Mouse (Mus musculus): ENCODE results near the gene Ppip5k1.
A peak's percentile ranks its signal among the peaks of the same experiment; 100 is the strongest.
"Not testable (repeated sequence)": the region's sequence is repeated elsewhere in the genome, so short reads cannot be mapped to it uniquely, and the experiment has no call there.

Ppip5k1 gene

GRCm38 (mm10) chr2:121354820-121355592 is at the start of gene Ppip5k1:
Gene Ppip5k1 (minus strand): TSS chr2:121355396.
- DNase-seq (ENCODE audit: low read depth, low spot score), result peak; percentile 98

GRCm38 (mm10) chr2:121403296-121403695 is 48.1 kb upstream of the Ppip5k1 start:
- DNase-seq (ENCODE audit: low read depth, low spot score), result no peak

- peak; percentile 85 for DNase-seq (ENCODE audit: low read depth, low spot score)
Observed at GRCm38 (mm10) chr2:121396624-121397023, 41.4 kb upstream of the Ppip5k1 start.

DNA sequence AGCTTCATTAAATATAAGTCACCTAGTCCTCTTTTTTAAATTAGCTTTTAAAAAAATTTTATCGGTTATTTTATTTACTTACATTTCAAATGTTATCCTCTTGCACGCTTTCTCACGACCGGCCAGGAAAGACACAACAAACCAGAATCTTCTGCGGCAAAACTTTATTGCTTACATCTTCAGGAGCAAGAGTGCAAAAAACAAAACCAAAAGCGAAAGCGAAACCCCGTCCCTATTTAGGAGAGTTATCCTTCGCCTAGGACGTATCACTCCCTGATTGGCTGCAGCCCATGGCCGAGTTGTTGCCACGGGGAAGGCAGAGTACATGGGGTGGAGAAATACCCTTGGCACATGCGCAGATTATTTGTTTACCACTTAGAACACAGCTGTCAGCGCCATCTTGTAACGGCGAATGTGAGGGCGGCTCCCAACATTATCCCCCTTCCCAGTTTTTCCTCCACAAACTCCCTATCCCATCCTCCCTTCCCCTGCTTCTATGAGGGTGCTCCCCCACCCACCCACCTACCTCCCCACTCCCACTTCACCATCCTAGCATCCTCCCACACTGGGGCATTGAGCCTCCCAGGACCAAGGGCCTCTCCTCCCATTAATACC is 31.9 kb upstream of the Ppip5k1 start, which contains the start of gene Strc:
TSS of gene Strc (minus strand) at position 208 of the 615 bp plus-strand sequence.
- not testable (repeated sequence) for DNase-seq (ENCODE audit: low read depth, low spot score)

DNA sequence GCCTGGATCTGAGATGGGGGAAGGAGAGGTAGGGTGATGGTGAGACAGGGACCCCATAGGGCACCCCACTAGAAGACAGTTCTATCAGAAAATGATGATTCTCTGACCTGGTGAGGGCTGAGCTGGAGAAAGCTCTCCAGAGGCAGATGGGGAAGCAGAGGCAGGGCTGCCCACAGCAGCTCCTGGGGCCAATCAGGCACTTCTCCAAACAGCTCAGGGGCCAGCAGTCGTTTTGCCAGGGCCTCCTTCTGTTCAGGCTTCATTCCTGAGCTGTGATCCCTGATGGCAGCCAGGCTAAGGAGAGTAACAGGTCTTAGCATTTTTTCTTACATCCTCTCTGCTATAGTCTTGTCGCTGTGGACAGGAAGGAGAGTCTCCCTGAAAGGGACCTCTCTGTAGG is 19.6 kb upstream of the Ppip5k1 start:
- DNase-seq (ENCODE audit: low read depth, low spot score), result no peak

GRCm38 (mm10) chr2:121372266-121372665 is 17.1 kb upstream of the Ppip5k1 start:
- DNase-seq (ENCODE audit: low read depth, low spot score), result peak; percentile 51

DNA sequence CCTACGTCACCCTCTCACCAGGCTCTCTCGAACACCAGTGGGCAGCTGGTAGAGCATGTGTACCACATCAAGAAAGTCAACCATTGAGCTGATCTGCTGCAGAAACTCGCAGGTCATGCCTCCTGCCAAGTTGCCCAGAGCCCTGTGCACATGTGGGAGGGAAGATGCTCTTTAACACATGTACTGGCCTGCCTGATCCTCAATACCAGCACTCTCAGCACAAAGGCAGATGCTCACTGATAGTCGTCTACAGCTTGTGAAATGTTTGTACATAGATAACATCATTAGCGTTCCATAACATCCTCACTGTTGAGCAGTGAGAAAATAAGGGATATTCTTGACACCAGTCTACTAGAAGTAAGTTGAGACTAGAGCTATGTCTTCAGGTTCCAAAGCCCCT is 15.7 kb upstream of the Ppip5k1 start:
- no peak for DNase-seq (ENCODE audit: low read depth, low spot score)

DNA sequence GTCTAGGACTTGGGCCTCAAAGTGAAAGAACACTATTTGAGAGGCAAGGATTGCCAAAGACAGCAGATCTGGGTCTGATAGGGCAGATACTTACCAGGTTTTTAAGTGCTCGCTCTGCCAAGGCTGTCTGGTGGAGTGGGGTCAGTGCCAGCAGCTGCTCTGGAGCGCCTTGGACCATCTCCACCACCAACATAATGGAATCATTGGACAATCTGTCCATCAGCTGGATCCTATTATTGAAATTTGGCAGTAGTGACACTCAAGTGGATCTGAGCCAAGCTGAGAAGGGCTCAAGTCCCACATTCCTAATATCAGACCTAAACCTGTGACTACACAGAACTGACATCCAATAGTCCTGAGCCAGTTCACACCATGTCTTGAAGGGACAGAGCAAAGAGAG is 13.6 kb upstream of the Ppip5k1 start:
- no peak for DNase-seq (ENCODE audit: low read depth, low spot score)

GRCm38 (mm10) chr2:121363656-121364055 is 8.5 kb upstream of the Ppip5k1 start:
- no peak for DNase-seq (ENCODE audit: low read depth, low spot score)

DNA sequence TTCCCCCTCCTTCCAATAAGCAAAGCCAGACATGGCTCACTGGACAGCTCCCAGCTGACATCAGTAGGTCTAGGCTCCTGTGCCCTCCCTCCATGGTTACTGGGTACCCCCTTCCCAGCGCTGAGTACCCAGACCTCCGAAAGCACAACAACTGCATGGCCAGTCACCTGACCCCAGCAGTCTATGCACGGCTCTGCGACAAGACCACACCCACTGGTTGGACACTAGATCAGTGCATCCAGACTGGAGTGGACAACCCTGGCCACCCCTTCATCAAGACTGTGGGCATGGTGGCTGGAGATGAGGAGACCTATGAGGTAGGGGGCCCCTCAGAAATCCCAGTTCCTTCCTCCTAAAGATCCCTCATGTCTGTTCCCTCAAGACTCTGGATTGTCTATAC is 4.3 kb upstream of the Ppip5k1 start:
- no peak for DNase-seq (ENCODE audit: low read depth, low spot score)

GRCm38 (mm10) chr2:121358381-121358780 is 3.2 kb upstream of the Ppip5k1 start:
- peak; percentile 76 for DNase-seq (ENCODE audit: low read depth, low spot score)

- DNase-seq (ENCODE audit: low read depth, low spot score), result peak; percentile 59
Observed at GRCm38 (mm10) chr2:121357961-121358360, 2.8 kb upstream of the Ppip5k1 start.

DNA sequence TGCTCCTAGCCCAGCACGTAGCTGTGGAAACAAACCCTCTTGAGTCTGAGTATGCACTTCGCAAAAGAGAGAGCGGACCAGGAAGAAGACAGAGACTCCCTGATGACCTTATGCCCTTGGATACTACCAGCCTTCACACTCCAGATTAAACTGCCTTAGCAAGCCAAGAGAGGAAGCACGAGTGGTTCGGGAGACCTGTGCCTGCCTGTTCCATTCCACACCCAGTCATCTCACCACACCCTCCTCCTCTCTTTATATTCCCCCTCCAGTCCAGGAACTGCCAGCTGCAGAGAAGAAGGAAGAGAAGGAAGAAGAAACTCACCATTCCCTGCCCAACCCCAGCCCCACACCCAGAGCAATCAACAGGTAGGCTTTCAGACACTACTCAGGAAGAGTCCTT is 2.3 kb upstream of the Ppip5k1 start, which contains the start of gene Ckmt1:
TSS of gene Ckmt1 (plus strand) at position 221 of the 400 bp plus-strand sequence.
- DNase-seq (ENCODE audit: low read depth, low spot score), result peak; percentile 82

GRCm38 (mm10) chr2:121354378-121354777 is 818 bp downstream of the Ppip5k1 start:
- DNase-seq (ENCODE audit: low read depth, low spot score), result no peak

DNA sequence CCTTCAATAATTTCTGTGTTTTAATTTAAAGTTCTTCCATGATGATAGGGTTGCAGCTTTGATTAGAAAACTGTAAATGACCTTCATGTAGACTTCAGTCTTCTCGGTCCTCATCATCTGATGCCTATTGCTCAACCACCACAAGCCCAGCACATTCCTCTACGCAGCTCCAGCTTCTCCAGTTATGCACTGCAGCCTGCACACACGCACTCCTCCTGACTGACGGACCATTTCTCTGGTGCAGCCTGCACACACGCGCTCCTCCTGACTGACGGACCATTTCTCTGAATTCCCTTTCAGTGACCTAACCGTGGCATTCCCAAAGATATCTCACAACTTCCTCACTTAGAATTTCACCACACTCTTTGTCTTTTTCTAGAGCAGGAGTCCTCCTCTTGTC is 2.0 kb downstream of the Ppip5k1 start:
- DNase-seq (ENCODE audit: low read depth, low spot score), result no peak

DNA sequence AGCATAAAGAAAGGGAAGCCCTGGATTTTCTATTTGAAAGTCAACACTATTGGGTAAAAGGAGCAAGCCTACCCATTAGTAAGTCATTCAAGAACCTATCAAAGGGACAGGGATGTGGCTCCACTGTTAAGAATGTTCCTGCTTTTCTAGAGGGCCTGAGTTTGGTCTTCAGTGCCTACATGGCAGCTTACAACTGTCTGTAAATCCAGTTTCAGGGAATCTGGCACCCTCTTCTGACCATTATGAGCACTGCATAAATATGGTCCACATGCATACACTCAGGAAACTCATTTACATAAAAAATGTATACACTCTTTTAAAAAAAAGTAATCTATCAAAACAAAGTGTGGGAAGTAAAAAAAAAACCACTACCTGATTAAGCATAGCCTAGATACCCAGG is 16.1 kb downstream of the Ppip5k1 start:
- DNase-seq (ENCODE audit: low read depth, low spot score), result peak; percentile 51

- no peak for DNase-seq (ENCODE audit: low read depth, low spot score)
Observed at GRCm38 (mm10) chr2:121329492-121329891, 25.7 kb downstream of the Ppip5k1 start.

DNA sequence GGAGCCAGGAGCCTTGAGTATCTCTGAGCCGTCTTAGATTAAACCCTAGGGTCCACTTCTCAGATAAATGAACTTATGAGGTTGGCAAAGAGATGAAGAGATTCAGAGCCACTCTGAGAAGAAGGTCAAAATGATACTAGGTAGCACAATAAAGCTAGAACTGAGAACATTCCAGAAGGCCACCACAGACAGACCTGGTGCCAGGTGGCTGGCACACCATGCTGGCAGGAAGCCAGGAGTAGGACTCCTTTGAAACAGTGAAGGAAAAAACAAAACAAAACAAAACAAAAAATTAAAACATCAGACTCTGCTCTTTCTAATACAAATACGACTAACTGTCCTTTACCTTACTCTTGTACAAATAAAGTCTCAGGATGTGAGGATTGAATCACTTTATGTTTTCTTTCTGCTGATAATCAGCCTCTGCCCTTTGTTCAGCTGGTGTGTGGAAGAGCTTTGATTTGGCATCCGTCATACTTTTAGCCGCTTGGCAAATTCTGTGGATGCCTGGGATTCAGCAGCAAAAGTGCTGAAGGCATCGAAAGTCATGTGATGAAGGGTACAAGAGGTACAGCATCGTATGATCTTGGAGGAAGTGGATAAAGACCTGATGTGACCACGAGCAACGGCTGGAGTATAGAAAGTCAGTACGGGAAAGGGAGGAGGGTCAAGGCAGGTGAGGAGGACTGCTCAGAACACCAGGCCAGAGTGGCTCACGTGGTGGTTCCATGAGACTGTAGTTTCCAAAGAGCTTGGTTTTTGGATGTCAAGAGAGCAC is 31.3 kb downstream of the Ppip5k1 start:
- DNase-seq (ENCODE audit: low read depth, low spot score), result no peak

- no peak for DNase-seq (ENCODE audit: low read depth, low spot score)
Observed at GRCm38 (mm10) chr2:121323041-121323440, 32.2 kb downstream of the Ppip5k1 start.

DNA sequence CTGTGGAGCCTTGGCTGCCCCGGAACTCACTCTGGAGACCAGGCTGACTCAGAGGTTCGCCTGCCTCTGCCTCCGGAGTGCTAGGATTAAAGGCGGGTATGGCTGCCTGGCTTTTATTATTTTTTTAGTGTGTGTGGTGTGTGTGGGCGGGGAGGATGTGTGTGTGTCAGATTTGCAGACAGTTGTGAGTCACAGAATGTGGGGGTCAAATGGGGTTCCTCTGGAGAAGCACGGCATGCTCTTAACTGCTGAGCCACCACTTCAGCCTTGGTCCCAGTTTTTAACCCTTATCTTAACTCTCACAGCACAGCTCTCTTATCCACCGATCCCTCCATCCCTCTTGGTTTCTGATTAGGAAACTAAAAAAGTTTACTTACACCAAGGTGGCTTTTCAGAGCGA is 38.9 kb downstream of the Ppip5k1 start:
- no peak for DNase-seq (ENCODE audit: low read depth, low spot score)

GRCm38 (mm10) chr2:121308997-121309416 is 46.2 kb downstream of the Ppip5k1 start:
- peak; percentile 55 for DNase-seq (ENCODE audit: low read depth, low spot score)

DNA sequence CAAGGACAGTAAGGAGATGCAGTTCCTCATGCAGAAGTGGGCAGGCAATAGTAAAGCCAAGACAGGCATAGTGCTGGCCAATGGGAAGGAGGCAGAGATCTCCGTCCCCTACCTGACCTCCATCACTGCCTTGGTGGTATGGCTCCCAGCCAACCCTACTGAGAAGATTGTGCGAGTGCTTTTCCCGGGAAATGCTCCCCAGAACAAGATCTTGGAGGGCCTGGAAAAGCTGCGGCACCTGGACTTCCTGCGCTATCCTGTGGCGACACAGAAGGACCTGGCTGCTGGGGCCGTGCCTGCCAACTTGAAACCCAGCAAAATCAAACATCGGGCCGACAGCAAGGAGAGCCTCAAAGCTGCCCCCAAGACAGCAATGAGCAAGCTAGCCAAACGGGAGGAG is 55.2 kb downstream of the Ppip5k1 start:
- DNase-seq (ENCODE audit: low read depth, low spot score), result no peak

Measured in ZHBTc4 (cell line).